Mouse (Mus musculus) fat pad, adult 2 months (tissue): ENCODE measurements around the gene Dirc2.

ENCODE experiments used
- DNase-seq: peaks from one replicate; pipeline ENCODE4 v3.0.0-alpha.2; 2011; ENCODE audit warnings: low read depth, low spot score; ENCODE audit errors: extremely low read depth

The Dirc2 gene

DNA sequence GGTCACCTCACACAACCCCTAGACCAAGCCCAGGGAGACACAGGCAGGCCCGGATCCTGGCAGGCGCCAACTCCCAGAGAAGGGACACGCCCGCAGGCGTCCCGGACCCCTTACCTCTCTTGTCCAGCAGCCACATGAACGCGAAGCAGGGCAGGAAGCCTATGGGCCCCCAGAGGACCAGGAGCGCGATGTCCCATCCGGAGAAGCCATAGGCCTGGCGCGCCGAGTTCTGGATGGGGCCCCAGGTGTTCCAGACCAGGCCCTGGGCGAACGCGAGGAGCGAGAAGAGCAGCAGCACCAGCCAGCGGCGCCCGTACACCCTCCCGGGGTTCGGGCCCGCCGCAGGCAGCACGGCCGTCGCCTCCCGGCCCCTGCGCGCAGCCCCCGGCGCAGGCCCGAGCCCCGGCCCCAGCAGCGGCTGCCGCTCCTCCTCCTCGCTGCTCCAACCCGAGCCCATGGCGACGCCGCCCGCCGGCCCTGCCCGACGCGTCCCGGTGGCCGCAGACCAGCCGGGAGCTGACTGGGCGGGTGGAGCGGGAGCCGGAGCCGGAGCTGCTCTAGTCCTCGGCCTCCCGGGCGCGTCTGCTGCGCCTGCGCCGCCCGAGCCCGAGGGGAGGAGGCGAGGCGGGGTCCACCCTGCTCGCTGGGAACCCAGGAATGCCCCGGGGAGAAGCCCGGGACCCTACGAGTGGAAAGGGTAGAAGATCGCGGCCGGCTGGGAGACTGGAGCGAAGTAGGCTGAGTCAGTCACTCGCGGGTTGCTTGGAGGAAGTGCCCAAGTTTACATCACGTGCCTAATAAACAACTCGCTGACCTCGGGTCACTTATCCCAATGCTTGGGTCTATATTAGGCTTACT, at the start of gene Dirc2:
Dirc2 (minus strand) TSS at position 572 of the 858 bp plus-strand sequence.
- no peak for DNase-seq

GRCm38 (mm10) chr16:35817255-35818089, 48.3 kb upstream of the Dirc2 start:
- no peak for DNase-seq

GRCm38 (mm10) chr16:35813119-35813518, 44.0 kb upstream of the Dirc2 start:
- no peak for DNase-seq

GRCm38 (mm10) chr16:35808838-35809237, 39.7 kb upstream of the Dirc2 start:
- no peak for DNase-seq

- no peak for DNase-seq
Observed at GRCm38 (mm10) chr16:35807663-35807992, 38.5 kb upstream of the Dirc2 start.

GRCm38 (mm10) chr16:35806973-35807662, 38.0 kb upstream of the Dirc2 start:
- DNase-seq: peak; percentile 5

DNA sequence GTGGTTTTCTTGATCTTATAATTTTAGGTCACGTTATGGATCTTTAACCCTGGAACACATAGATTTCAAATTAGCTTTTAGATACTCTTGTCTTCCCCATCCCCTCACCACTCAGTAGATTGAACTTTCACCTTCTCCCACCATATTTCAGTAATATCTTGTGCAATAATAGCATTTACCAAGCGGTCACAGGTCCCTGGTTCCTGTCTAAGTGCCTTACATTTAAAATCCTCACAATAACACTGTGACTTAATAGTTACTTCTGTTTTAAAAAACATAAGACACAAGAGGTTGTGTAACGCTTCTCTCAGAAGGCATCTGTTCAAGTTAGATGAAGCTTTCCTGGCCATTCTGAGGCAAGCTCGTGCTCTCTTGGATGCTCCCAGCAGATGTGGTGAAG, 34.6 kb upstream of the Dirc2 start:
- DNase-seq: no peak

- DNase-seq: no peak
Observed at GRCm38 (mm10) chr16:35802163-35802562, 33.0 kb upstream of the Dirc2 start.

GRCm38 (mm10) chr16:35791962-35792521, 22.9 kb upstream of the Dirc2 start:
- no peak for DNase-seq

DNA sequence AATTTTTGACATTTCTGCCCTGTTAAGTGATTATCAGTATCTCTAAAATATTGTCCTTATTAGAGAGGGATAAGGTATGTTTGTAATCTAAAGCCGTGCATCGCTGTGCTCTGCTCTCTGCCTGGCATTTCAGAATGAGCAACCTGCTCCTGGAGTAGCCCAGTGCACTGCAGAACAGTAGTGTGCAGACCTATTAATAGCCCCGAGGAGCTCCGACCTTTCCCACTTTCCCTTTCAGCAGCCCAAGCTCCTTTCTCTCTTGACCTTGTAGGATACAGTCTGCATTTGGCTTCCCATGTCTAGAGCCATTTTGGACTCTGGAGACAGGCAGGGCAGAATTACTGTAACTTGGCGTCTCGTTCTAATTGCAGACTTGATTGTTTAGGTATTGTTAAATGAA, 19.2 kb upstream of the Dirc2 start:
- DNase-seq: no peak

- DNase-seq: no peak
Observed at GRCm38 (mm10) chr16:35787568-35788189, 18.5 kb upstream of the Dirc2 start.

DNA sequence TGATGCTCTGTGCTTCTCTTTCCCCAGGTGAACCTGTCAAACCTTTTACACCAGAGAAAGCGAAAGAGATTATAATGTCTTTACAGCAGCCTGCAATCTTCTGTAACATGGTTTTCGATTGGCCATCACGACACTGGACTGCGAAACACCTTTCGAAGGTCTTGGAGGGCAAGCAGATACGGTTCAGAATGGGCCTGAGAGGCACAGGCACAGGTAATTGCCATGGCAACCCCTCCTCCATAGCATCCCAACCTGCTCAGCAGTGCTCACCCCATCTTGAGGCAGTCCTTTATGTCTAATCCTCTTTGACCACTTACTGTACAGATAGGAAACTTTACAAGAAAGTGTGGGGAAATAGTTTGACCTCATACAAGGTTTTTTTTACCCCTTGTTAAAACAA, 18.0 kb upstream of the Dirc2 start:
- DNase-seq: no peak

- no peak for DNase-seq
Observed at GRCm38 (mm10) chr16:35784134-35784725, 15.1 kb upstream of the Dirc2 start.

DNA sequence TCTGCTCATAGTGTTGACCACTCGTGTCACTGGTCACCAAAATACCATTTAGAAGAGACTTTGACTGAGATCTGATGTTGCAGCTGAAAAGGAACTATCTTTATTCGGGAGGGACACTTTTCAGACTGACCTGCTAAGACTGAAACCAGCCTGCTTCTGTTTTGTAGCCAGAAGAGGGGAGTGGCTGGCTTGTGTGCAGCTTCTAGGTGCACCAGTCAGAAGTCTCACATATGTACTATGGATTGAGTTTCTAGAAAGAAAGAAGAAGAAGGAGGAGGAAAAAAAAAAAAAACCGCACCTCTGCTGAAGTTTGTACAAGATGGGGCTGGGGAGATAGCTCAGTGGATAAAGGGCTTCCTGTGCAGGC, 14.0 kb upstream of the Dirc2 start:
- no peak for DNase-seq

DNA sequence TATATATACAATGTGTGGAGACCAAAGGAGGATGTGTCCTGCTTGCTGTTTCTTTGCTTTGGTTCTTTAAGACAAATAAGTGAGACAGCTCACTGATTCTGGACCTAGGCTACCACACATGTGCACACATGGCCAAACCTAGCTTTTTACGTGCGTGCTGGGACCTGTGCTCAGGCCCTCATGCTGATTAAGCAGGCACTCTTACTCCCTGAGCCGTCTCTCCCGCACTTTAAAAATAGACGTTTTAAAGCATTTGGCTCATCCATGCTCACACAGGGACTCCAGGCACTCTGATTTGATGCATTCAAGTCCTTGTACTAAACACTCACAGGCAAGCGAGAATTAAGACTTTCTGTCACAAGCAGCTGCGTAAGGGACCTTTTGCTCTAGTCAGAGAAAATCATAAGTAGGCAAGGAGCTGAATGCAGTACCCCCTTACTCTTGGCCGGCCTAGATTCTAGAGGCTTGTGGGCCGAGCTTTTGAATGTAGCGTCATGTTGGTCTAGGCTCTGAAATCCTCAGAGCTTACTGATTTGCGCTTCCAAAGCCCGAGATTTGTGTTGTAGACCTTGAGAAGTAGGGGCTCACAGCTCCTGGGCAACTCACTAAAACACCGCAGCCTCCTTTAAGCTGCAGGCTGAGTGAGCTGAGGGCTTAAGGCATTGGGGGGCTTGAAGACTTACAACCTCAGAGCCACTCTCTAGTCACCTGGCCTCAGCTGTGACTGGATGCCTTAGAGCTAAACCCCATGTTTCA, 13.5 kb upstream of the Dirc2 start:
- DNase-seq: no peak

DNA sequence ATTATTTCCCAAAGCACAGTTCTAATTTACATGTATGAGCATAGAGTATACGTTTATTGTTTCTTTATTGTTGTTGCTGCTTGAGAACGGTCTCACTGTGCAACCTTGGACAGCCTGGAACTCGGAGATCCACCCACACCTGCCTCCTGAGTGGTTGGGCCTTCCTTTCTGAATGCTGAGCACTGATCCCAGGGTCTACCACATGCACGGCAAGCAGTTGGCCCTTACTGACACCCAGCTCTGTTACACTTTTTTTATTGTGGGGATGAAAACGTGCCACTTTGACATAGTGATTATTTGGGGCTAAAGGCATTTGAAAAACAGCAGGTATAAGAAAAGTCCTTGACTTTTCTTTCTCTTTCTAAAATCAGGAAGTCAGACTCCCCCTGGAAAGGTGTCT, 12.5 kb upstream of the Dirc2 start:
- no peak for DNase-seq

- no peak for DNase-seq
Observed at GRCm38 (mm10) chr16:35781096-35781495, 11.9 kb upstream of the Dirc2 start.

- no peak for DNase-seq
Observed at GRCm38 (mm10) chr16:35779681-35780080, 10.5 kb upstream of the Dirc2 start.

GRCm38 (mm10) chr16:35777768-35778167, 8.6 kb upstream of the Dirc2 start:
- no peak for DNase-seq

GRCm38 (mm10) chr16:35776737-35777136, 7.6 kb upstream of the Dirc2 start:
- no peak for DNase-seq
